Mouse (Mus musculus) kidney, embryonic 16.5 days (tissue): ENCODE results near the gene Kng2. TPM values are rescaled to one million over a fixed set of nuclear protein-coding genes. Genes with fewer than 3 reads are reported as not detected.

Experiments
- ATAC-seq: fragments of 200-750 bp; cut with Nextera tagmentation; 2 replicates; pipeline ENCODE4 v1.8.0; 2017; ENCODE audit warnings: moderate TSS enrichment; ENCODE audit not compliant: low FRiP score, low TSS enrichment
- H3K27ac ChIP-seq: fragments of 300-500 bp; sonication (generic); 2 replicates; pipeline ENCODE4 v1.5.1; 2014; ENCODE audit warnings: low read length
- H3K27me3 ChIP-seq: fragments of 300-500 bp; sonication (generic); 2 replicates; pipeline ENCODE4 v1.6.1; 2014; ENCODE audit warnings: low read length, control low read depth, mixed read lengths; ENCODE audit not compliant: insufficient read depth
- H3K36me3 ChIP-seq: fragments of 300-500 bp; sonication (generic); 2 replicates; pipeline ENCODE4 v1.6.1; 2014; ENCODE audit warnings: low read length, control low read depth, mixed read lengths; ENCODE audit not compliant: insufficient read depth
- H3K4me1 ChIP-seq: fragments of 300-500 bp; sonication (generic); 2 replicates; pipeline ENCODE4 v1.6.1; 2014; ENCODE audit warnings: low read length, control low read depth, mixed read lengths; ENCODE audit not compliant: insufficient read depth
- H3K4me2 ChIP-seq: fragments of 300-500 bp; sonication (generic); replicated peaks from 2 replicates; pipeline ENCODE4 v1.6.1; 2014; ENCODE audit warnings: low read depth, low read length
- H3K4me3 ChIP-seq: fragments of 300-500 bp; sonication (generic); 2 replicates; pipeline ENCODE4 v1.5.1; 2014; ENCODE audit warnings: mild to moderate bottlenecking, low read length
- H3K9ac ChIP-seq: fragments of 300-500 bp; sonication (generic); replicated peaks from 2 replicates; pipeline ENCODE4 v1.6.1; 2014; ENCODE audit warnings: low read length
- H3K9me3 ChIP-seq: fragments of 300-500 bp; sonication (generic); 2 replicates; pipeline ENCODE4 v1.6.1; 2016; ENCODE audit warnings: low read length, control low read depth
- WGBS: fragments of 180-500 bp; shearing (Covaris S2); extraction: QIAGEN DNeasy Blood & Tissue Kit; methylation state at CpG from one replicate; pipeline ENCODE4 v1.1.7; 2014; 5-methylcytosine and 5-hydroxymethylcytosine counted together
- polyA plus RNA-seq: library from polyadenylated mRNA; unstranded; fragments of >200 nt; fragmentation: Nextera tagmentation; extraction: Ambion mirVana; gene quantifications from 2 replicates; pipeline ENCODE4 v1.2.1, GENCODE M21; 2015

Gene Kng2
- polyA plus RNA-seq, 1 experiment from 2014 or later = 29.9 TPM

DNA sequence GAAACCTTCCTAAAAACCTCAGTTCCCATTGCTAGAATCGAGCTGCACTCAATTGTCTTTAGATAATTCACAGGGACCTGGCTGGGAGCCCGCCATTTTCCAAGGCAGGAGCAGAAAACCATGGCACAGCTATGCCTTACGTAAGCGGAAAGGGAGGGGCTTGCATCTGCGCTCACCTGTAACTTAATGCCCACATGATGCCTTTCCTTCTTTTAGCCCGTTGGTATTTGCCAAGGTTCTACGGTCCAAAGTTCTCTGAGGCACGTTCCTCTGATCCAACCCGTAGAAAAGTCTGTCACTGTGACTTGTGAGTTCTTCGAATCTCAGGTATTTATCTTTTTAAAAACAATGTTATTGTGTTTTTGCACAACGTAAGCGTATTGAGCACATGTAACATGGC, 91.7 kb downstream of the Kng2 start:
- no peak overlapping the region for H3K9ac ChIP-seq
- H3K4me3 ChIP-seq = no peak overlapping the region
- no peaks in the 10 kb centered on the region for H3K36me3 ChIP-seq
- no peaks in the 10 kb centered on the region for H3K27me3 ChIP-seq
- H3K9me3 ChIP-seq = no peaks in the 10 kb centered on the region; the same call in 1 of the 2 replicates
- 89% methylated on average over 12 of the region's 12 CpGs for WGBS
- no peaks in the 10 kb centered on the region for H3K4me1 ChIP-seq
- ATAC-seq = no peak
- no peak overlapping the region for H3K4me2 ChIP-seq
- no peak overlapping the region for H3K27ac ChIP-seq

Other genes starting within 250 kb of the Kng2 start
- 0.31 TPM in 1 of 2 replicates, not detected in the other for gene Crygs, start 217.9 kb downstream of the Kng2 start, polyA plus RNA-seq
- gene Tbccd1, start 171.8 kb downstream of the Kng2 start, polyA plus RNA-seq = 34.6 and 35.8 TPM in 2 replicates
- gene Dnajb11, start 171.6 kb downstream of the Kng2 start, polyA plus RNA-seq = 112 and 123 TPM in 2 replicates
- 9.5 and 12.6 TPM in 2 replicates for gene Ahsg, start 138.2 kb downstream of the Kng2 start, polyA plus RNA-seq
- gene Fetub, start 111.1 kb downstream of the Kng2 start, polyA plus RNA-seq = 0.21 and 0.22 TPM in 2 replicates
- 0.09 TPM in 1 of 2 replicates, not detected in the other for gene Hrg, start 78.4 kb downstream of the Kng2 start, polyA plus RNA-seq
- gene Kng1, start 28.4 kb upstream of the Kng2 start, polyA plus RNA-seq = 2.4 and 3.6 TPM in 2 replicates
- 235 and 238 TPM in 2 replicates for gene Eif4a2, start 78.0 kb upstream of the Kng2 start, polyA plus RNA-seq
- 117 and 120 TPM in 2 replicates for gene Rfc4, start 98.3 kb upstream of the Kng2 start, polyA plus RNA-seq
- gene Adipoq, start 117.1 kb upstream of the Kng2 start, polyA plus RNA-seq = 0.21 TPM in 1 of 2 replicates, not detected in the other
- 25.9 and 26.0 TPM in 2 replicates for gene St6gal1, start 195.3 kb upstream of the Kng2 start, polyA plus RNA-seq